Mouse (Mus musculus): ENCODE measurements around the gene Kdm2a. TPM values are rescaled to one million over a fixed set of nuclear protein-coding genes. Genes with fewer than 3 reads are reported as not detected.

Gene Kdm2a
- polyA plus RNA-seq (2012; ENCODE audit: insufficient read depth, insufficient read length, low replicate concordance, missing spikeins): 282 TPM in 1 of 2 replicates, not detected in the other

- Histone ChIP-seq H3K27ac (ENCODE audit: insufficient read depth, low read depth, low read length) (peak within 1 kb of the TSS; percentile 40), H3K4me1 (ENCODE audit: control insufficient read depth, insufficient read depth, low read length) (peaks cover 8% of the 10 kb centered on the region), H3K4me3 (ENCODE audit: insufficient read depth, low read depth, low read length) (peak within 1 kb of the TSS; percentile 68)
- TF ChIP-seq POLR2A (IDR thresholded peaks at IDR 0.05; ENCODE audit: insufficient read depth, low read depth, low read length) (peak; percentile 18; the same call in 1 of the 2 replicates), CTCF (IDR thresholded peaks at IDR 0.05; ENCODE audit: insufficient read depth, low read depth, low read length) (no peak)
- WGBS: 3% methylated on average over 80 of the region's 82 CpGs
Observed at GRCm38 (mm10) chr19:4397798-4398629, at the start of gene Kdm2a. Gene Kdm2a (minus strand): TSS chr19:4398285.

- no peak for TF ChIP-seq POLR2A (IDR thresholded peaks at IDR 0.05; ENCODE audit: insufficient read depth, low read depth, low read length)
- TF ChIP-seq CTCF (IDR thresholded peaks at IDR 0.05; ENCODE audit: insufficient read depth, low read depth, low read length): no peak
- Histone ChIP-seq H3K4me3 (ENCODE audit: insufficient read depth, low read depth, low read length) (no peak overlapping the region), H3K4me1 (ENCODE audit: control insufficient read depth, insufficient read depth, low read length) (no peaks in the 10 kb centered on the region), H3K27ac (ENCODE audit: insufficient read depth, low read depth, low read length) (no peak overlapping the region)
- 86% methylated on average over 9 of the region's 9 CpGs for WGBS
Observed at GRCm38 (mm10) chr19:4447445-4447844, 49.4 kb upstream of the Kdm2a start.

GRCm38 (mm10) chr19:4446661-4447420, 48.8 kb upstream of the Kdm2a start:
- H3K4me1 ChIP-seq (ENCODE audit: control insufficient read depth, insufficient read depth, low read length): no peaks in the 10 kb centered on the region
- no peak for TF ChIP-seq CTCF (IDR thresholded peaks at IDR 0.05; ENCODE audit: insufficient read depth, low read depth, low read length)
- TF ChIP-seq POLR2A (IDR thresholded peaks at IDR 0.05; ENCODE audit: insufficient read depth, low read depth, low read length): no peak
- no peak overlapping the region for H3K27ac ChIP-seq (ENCODE audit: insufficient read depth, low read depth, low read length)
- 87% methylated on average over 8 of the region's 8 CpGs for WGBS
- no peak overlapping the region for H3K4me3 ChIP-seq (ENCODE audit: insufficient read depth, low read depth, low read length)

GRCm38 (mm10) chr19:4442408-4442807, 44.3 kb upstream of the Kdm2a start:
- H3K4me3 ChIP-seq (ENCODE audit: insufficient read depth, low read depth, low read length): no peak overlapping the region
- WGBS: 8% methylated on average over 3 of the region's 3 CpGs
- TF ChIP-seq CTCF (IDR thresholded peaks at IDR 0.05; ENCODE audit: insufficient read depth, low read depth, low read length): peak; percentile 29; the same call in 1 of the 2 replicates
- TF ChIP-seq POLR2A (IDR thresholded peaks at IDR 0.05; ENCODE audit: insufficient read depth, low read depth, low read length): no peak
- H3K4me1 ChIP-seq (ENCODE audit: control insufficient read depth, insufficient read depth, low read length): peaks cover 11% of the 10 kb centered on the region; the same call in 1 of the 2 replicates
- no peak overlapping the region for H3K27ac ChIP-seq (ENCODE audit: insufficient read depth, low read depth, low read length)

- no peak overlapping the region for H3K27ac ChIP-seq (ENCODE audit: insufficient read depth, low read depth, low read length)
- TF ChIP-seq CTCF (IDR thresholded peaks at IDR 0.05; ENCODE audit: insufficient read depth, low read depth, low read length): no peak
- no peak overlapping the region for H3K4me3 ChIP-seq (ENCODE audit: insufficient read depth, low read depth, low read length)
- WGBS: 41% methylated on average over 10 of the region's 10 CpGs
- peaks cover 11% of the 10 kb centered on the region; the same call in 1 of the 2 replicates for H3K4me1 ChIP-seq (ENCODE audit: control insufficient read depth, insufficient read depth, low read length)
Observed at GRCm38 (mm10) chr19:4441621-4442161, 43.6 kb upstream of the Kdm2a start.

GRCm38 (mm10) chr19:4441090-4441591, 43.1 kb upstream of the Kdm2a start:
- 26% methylated on average over 6 of the region's 6 CpGs for WGBS
- no peak overlapping the region for H3K4me3 ChIP-seq (ENCODE audit: insufficient read depth, low read depth, low read length)
- TF ChIP-seq POLR2A (IDR thresholded peaks at IDR 0.05; ENCODE audit: insufficient read depth, low read depth, low read length) (no peak), CTCF (IDR thresholded peaks at IDR 0.05; ENCODE audit: insufficient read depth, low read depth, low read length) (no peak)
- no peak overlapping the region for H3K27ac ChIP-seq (ENCODE audit: insufficient read depth, low read depth, low read length)
- peaks cover 11% of the 10 kb centered on the region; the same call in 1 of the 2 replicates for H3K4me1 ChIP-seq (ENCODE audit: control insufficient read depth, insufficient read depth, low read length)

GRCm38 (mm10) chr19:4440222-4440621, 42.1 kb upstream of the Kdm2a start:
- H3K27ac ChIP-seq (ENCODE audit: insufficient read depth, low read depth, low read length): no peak overlapping the region
- no peak overlapping the region for H3K4me3 ChIP-seq (ENCODE audit: insufficient read depth, low read depth, low read length)
- H3K4me1 ChIP-seq (ENCODE audit: control insufficient read depth, insufficient read depth, low read length): peaks cover 11% of the 10 kb centered on the region; the same call in 1 of the 2 replicates
- 16% methylated on average over 8 of the region's 8 CpGs for WGBS
- TF ChIP-seq CTCF (IDR thresholded peaks at IDR 0.05; ENCODE audit: insufficient read depth, low read depth, low read length): no peak
- no peak for TF ChIP-seq POLR2A (IDR thresholded peaks at IDR 0.05; ENCODE audit: insufficient read depth, low read depth, low read length)

GRCm38 (mm10) chr19:4439161-4439801, 41.2 kb upstream of the Kdm2a start, which contains the start of gene Rhod:
Gene Rhod (minus strand): TSS chr19:4439432.
- Histone ChIP-seq H3K4me3 (ENCODE audit: insufficient read depth, low read depth, low read length) (peak within 1 kb of the TSS; percentile 45), H3K27ac (ENCODE audit: insufficient read depth, low read depth, low read length) (no peak within 1 kb of the TSS), H3K4me1 (ENCODE audit: control insufficient read depth, insufficient read depth, low read length) (peaks cover 11% of the 10 kb centered on the region; the same call in 1 of the 2 replicates)
- no peak for TF ChIP-seq CTCF (IDR thresholded peaks at IDR 0.05; ENCODE audit: insufficient read depth, low read depth, low read length)
- TF ChIP-seq POLR2A (IDR thresholded peaks at IDR 0.05; ENCODE audit: insufficient read depth, low read depth, low read length): no peak
- 3% methylated on average over 44 of the region's 51 CpGs for WGBS

All from olfactory bulb, adult 2 months (tissue).